ENCODE assay signal across 28 mouse cellular contexts in the genomic region with DNA sequence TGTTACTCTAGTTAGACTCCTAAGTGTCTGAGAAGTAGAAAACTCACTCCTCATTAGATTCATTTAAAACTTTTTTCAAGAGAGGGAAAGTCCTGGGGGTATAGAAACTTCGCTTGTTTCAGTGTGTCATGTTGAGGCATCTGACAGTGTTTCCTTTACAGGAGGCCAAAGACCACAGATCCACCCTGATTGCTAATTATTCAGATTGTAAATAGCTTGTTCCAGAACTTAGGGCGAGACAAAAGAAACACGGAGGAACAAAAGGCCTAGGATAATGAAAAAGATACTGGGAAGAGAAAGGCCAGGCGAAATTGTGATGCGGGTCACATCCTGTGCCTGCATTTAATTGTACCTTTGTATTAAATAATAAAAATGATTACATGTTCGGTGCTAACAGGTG.
A peak's percentile ranks its signal among the peaks of the same experiment; 100 is the strongest.
DNase-seq lines count a peak whose midpoint lies in the region; ATAC-seq and TF ChIP-seq lines count a peak whose summit lies in the region.
"Had no signal": no experiment of that assay in that cellular context is flagged by ENCODE, and none has a peak within 500 bp of the region (broad histone marks: within the 10 kb centered on the region; RNA-seq: fewer than 3 reads in every experiment).

No protein-coding gene starts in this region.

- DNase-seq in heart, adult 11 months: peak; percentile 36
- DNase-seq in heart, postnatal 14 days: no peak
- peak; percentile 67 for DNase-seq in R1 (ENCODE audit: low read depth, low spot score)
- DNase-seq in brain, embryonic 14.5 days (ENCODE audit: low read depth): peak; percentile 40
- DNase-seq in retina, postnatal 1 day: peak; percentile 30
- no peak for DNase-seq in midbrain, embryonic 11.5 days (ENCODE audit: low spot score, missing footprints)
- DNase-seq in urinary bladder, postnatal 10 days (ENCODE audit: low spot score): no peak
- DNase-seq in kidney, adult 8-10 months: no peak
- DNase-seq: adrenal gland, adult 2 months; adrenal gland, postnatal 10 days; adrenal gland, postnatal 25 days; B cell, adult 2 months; cerebellum, adult 11-12 months; cerebellum, adult 2 months; cerebellum, adult 9-10 months; cerebellum, postnatal 14 days; cerebellum, postnatal 36 days; embryo, embryonic 11 days had no signal

- H3K4me2 ChIP-seq in midbrain, embryonic 11.5 days: no peak overlapping the region
- H3K4me2 ChIP-seq: embryonic facial prominence, embryonic 13.5 days; embryonic facial prominence, embryonic 15.5 days; forebrain, embryonic 12.5 days had no signal

- no peak for TF ChIP-seq CTCF in brain, embryonic 14.5 days (IDR thresholded peaks at IDR 0.05; ENCODE audit: borderline replicate concordance, extremely low read depth, insufficient read depth, insufficient read length)

- WGBS in midbrain, embryonic 11.5 days: 74% methylated on average over 6 of the region's 6 CpGs

- intact Hi-C loops in heart, postnatal 14 days (cut with DNase I): no loop called here

- H3K4me3 ChIP-seq in midbrain, embryonic 11.5 days (ENCODE audit: low read depth, low read length): no peak overlapping the region
- H3K4me3 ChIP-seq: embryonic facial prominence, embryonic 13.5 days; embryonic facial prominence, embryonic 15.5 days; erythroblast, embryonic 14.5 days; forebrain, embryonic 10.5 days; forebrain, embryonic 12.5 days had no signal

- no peaks in the 10 kb centered on the region for H3K4me1 ChIP-seq in midbrain, embryonic 11.5 days (ENCODE audit: control insufficient read depth, insufficient read depth, low read length)
- H3K4me1 ChIP-seq: embryonic facial prominence, embryonic 13.5 days; embryonic facial prominence, embryonic 15.5 days had no signal

- H3K9ac ChIP-seq in midbrain, embryonic 11.5 days (ENCODE audit: low read length): no peak overlapping the region
- H3K9ac ChIP-seq: embryonic facial prominence, embryonic 13.5 days; embryonic facial prominence, embryonic 15.5 days; forebrain, embryonic 12.5 days had no signal

- H3K9me3 ChIP-seq in midbrain, embryonic 11.5 days (ENCODE audit: control insufficient read depth, low read length): no peaks in the 10 kb centered on the region
- H3K9me3 ChIP-seq: embryonic facial prominence, embryonic 13.5 days; embryonic facial prominence, embryonic 15.5 days; forebrain, embryonic 10.5 days; forebrain, embryonic 12.5 days; G1E had no signal

- H3K27me3 ChIP-seq in midbrain, embryonic 11.5 days (ENCODE audit: control insufficient read depth, insufficient read depth, low read length): no peaks in the 10 kb centered on the region
- H3K27me3 ChIP-seq: CH12.LX; embryonic facial prominence, embryonic 13.5 days; embryonic facial prominence, embryonic 15.5 days had no signal

- H3K36me3 ChIP-seq in midbrain, embryonic 11.5 days (ENCODE audit: control insufficient read depth, insufficient read depth, low read length): no peaks in the 10 kb centered on the region; the same call in 1 of the 2 replicates
- H3K36me3 ChIP-seq: embryonic facial prominence, embryonic 13.5 days; embryonic facial prominence, embryonic 15.5 days; forebrain, embryonic 12.5 days had no signal

- no peak for TF ChIP-seq POLR2A in brain, embryonic 14.5 days (IDR thresholded peaks at IDR 0.05; ENCODE audit: borderline replicate concordance, extremely low read depth, insufficient read depth, insufficient read length, poor library complexity, severe bottlenecking)

- no peak for ATAC-seq in midbrain, embryonic 11.5 days (ENCODE audit: low FRiP score)
- ATAC-seq: CD4-positive, CD25-positive, alpha-beta regulatory T cell, adult 4 months; forebrain, embryonic 14.5 days; forebrain, embryonic 16.5 days had no signal

- no peak overlapping the region for H3K27ac ChIP-seq in midbrain, embryonic 11.5 days (ENCODE audit: low read depth, low read length)
- H3K27ac ChIP-seq: embryonic facial prominence, embryonic 13.5 days; embryonic facial prominence, embryonic 15.5 days; forebrain, embryonic 10.5 days; forebrain, embryonic 12.5 days had no signal

Comparison
In these comparisons a context has a peak if more than half of its experiments do, and no peak if none do; other contexts are left out.
1. DNase-seq: peak in heart, adult 11 months (single experiment), R1 (single experiment), brain, embryonic 14.5 days (single experiment) and retina, postnatal 1 day (single experiment); none in heart, postnatal 14 days (0 of 2), midbrain, embryonic 11.5 days (single experiment), urinary bladder, postnatal 10 days (single experiment) and kidney, adult 8-10 months (0 of 2).